Mouse (Mus musculus) embryonic facial prominence, embryonic 15.5 days (tissue): ENCODE measurements around the gene Cabin1. TPM values are rescaled to one million over a fixed set of nuclear protein-coding genes. Genes with fewer than 3 reads are reported as not detected.
A peak's percentile ranks its signal among the peaks of the same experiment; 100 is the strongest.

Source experiments
- ATAC-seq: fragments of 200-750 bp; cut with Nextera tagmentation; 2 replicates; pipeline ENCODE4 v1.8.0; 2017; ENCODE audit warnings: low read depth, moderate TSS enrichment; ENCODE audit not compliant: insufficient number of reproducible peaks, low FRiP score, low TSS enrichment
- H3K27ac ChIP-seq: fragments of 300-500 bp; sonication (generic); replicated peaks from 2 replicates; pipeline ENCODE4 v1.5.1; 2015; ENCODE audit warnings: mild to moderate bottlenecking, inconsistent platforms
- H3K27me3 ChIP-seq: fragments of 300-500 bp; sonication (generic); 2 replicates; pipeline ENCODE4 v1.6.1; 2015; ENCODE audit warnings: inconsistent platforms
- H3K36me3 ChIP-seq: fragments of 300-500 bp; sonication (generic); 2 replicates; pipeline ENCODE4 v1.6.1; 2015; ENCODE audit warnings: mild to moderate bottlenecking, inconsistent platforms
- H3K4me1 ChIP-seq: fragments of 300-500 bp; sonication (generic); 2 replicates; pipeline ENCODE4 v1.6.1; 2015; ENCODE audit warnings: inconsistent platforms
- H3K4me2 ChIP-seq: fragments of 300-500 bp; sonication (generic); replicated peaks from 2 replicates; pipeline ENCODE4 v1.6.1; 2015; ENCODE audit warnings: mild to moderate bottlenecking, inconsistent platforms
- H3K4me3 ChIP-seq: fragments of 300-500 bp; sonication (generic); replicated peaks from 2 replicates; pipeline ENCODE4 v1.5.1; 2015; ENCODE audit warnings: mild to moderate bottlenecking, inconsistent platforms
- H3K9ac ChIP-seq: fragments of 300-500 bp; sonication (generic); 2 replicates; pipeline ENCODE4 v1.6.1; 2015; ENCODE audit warnings: inconsistent platforms
- H3K9me3 ChIP-seq: fragments of 300-500 bp; sonication (generic); replicated peaks from 2 replicates; pipeline ENCODE4 v1.6.1; 2016; ENCODE audit warnings: inconsistent platforms
- WGBS: fragments of 180-500 bp; shearing (Covaris S2); methylation state at CpG from one replicate; pipeline ENCODE4 v1.1.7; 2015; 5-methylcytosine and 5-hydroxymethylcytosine counted together
- polyA plus RNA-seq: library from polyadenylated mRNA; unstranded; fragments of >200 nt; fragmentation: Nextera tagmentation; extraction: Ambion mirVana; gene quantifications from 2 replicates; pipeline ENCODE4 v1.2.1, GENCODE M21; 2015

Cabin1 gene
- polyA plus RNA-seq, 1 experiment from 2014 or later: 30.0 TPM

DNA sequence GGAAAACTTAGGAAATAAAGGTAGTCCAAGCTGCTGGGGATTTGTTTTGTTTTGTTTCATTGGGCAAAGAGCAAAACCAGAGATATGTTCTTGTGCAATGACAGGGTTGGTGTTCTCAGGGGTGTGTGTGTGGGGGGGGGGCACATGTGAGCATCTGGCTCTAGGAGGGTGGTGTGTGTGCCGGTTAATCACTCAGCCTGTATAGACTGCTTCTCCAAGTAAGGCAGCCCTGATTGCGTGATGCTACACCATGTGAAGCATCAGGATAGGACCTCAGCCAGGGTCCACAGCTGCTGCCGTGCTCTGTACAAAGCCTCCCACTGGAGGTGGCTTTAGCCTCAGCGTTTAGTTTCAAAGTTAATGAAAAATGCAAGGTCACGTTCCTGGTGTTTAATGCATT is 131.1 kb downstream of the Cabin1 start:
- Histone ChIP-seq H3K9me3 (no peaks in the 10 kb centered on the region), H3K4me2 (no peak overlapping the region), H3K9ac (no peak overlapping the region), H3K4me1 (peaks cover 13% of the 10 kb centered on the region), H3K4me3 (no peak overlapping the region), H3K27me3 (no peaks in the 10 kb centered on the region), H3K27ac (peak overlapping the region; percentile 39; the same call in 1 of the 2 replicates), H3K36me3 (no peaks in the 10 kb centered on the region)
- ATAC-seq: peak; percentile 76
- 43% methylated on average over 5 of the region's 5 CpGs for WGBS

DNA sequence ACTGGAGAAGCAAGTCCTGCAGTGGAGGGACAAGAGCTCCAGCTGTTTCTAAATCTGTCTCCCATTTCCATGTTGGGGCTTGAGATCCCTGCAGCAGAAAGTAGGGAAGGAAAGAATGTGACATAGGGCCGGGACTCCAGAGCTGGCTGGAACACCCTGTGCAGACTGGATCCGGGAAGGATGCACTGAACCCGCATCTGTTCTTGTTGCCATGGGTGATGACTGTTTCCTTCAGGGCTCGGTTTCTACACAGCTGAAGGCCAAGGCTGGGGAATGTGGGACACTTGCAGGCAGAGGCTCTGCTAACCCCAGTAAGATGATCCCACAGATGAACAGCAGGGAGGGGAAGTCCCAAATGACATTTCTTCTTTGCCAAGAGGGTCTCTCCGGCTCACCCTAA is 131.5 kb downstream of the Cabin1 start:
- Histone ChIP-seq H3K4me2 (no peak overlapping the region), H3K27me3 (no peaks in the 10 kb centered on the region), H3K4me1 (peaks cover 13% of the 10 kb centered on the region), H3K27ac (peak overlapping the region; percentile 51; the same call in 1 of the 2 replicates), H3K4me3 (no peak overlapping the region), H3K9ac (no peak overlapping the region), H3K9me3 (no peaks in the 10 kb centered on the region), H3K36me3 (no peaks in the 10 kb centered on the region)
- ATAC-seq: peak; percentile 78
- WGBS: 13% methylated on average over 5 of the region's 5 CpGs

DNA sequence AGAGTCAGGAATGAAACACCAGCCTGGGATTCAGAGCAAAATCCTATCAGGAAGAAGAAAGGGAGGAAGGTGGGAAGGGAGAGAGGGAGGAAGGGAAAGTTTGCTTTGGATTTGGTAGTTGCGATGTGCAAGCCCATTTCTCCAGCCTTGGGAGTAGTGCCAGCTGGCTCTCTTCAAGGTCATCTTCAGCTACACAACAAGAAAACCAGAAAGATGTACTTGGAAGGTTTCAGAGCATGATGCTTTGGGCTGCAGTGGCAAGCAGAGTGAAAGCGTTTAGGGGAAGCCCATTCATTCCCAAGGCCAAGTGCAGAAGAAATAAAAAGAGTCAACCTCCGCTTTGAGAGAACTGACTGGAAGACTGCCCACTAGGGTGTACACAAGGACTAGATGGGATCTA is 136.7 kb downstream of the Cabin1 start:
- H3K36me3 ChIP-seq: no peaks in the 10 kb centered on the region
- no peak overlapping the region for H3K4me3 ChIP-seq
- H3K9me3 ChIP-seq: no peaks in the 10 kb centered on the region
- no peak for ATAC-seq
- WGBS: 62% methylated on average over 3 of the region's 3 CpGs
- peaks cover 4% of the 10 kb centered on the region; the same call in 1 of the 2 replicates for H3K4me1 ChIP-seq
- H3K27me3 ChIP-seq: no peaks in the 10 kb centered on the region
- H3K27ac ChIP-seq: no peak overlapping the region
- no peak overlapping the region for H3K4me2 ChIP-seq
- H3K9ac ChIP-seq: no peak overlapping the region

DNA sequence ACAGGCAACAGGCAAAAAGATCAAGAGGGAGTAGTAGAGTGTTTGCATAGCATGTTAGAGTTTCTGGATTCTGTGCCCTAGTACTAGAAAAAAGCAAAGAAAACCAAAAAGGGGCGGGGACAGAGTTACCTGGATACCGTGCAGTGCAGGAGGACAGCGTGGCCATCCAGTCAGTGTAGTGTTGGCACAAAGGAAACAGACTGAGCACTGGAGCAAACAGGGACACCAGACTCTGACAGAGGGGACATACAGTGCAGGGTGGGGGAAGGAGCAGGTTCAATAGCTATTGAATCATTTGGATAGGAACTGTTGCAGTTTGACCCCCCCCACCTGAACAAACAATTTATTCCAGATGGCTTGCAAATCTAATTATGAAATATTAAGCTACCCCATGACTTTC is 137.2 kb downstream of the Cabin1 start:
- WGBS: 40% methylated on average over 3 of the region's 3 CpGs
- no peaks in the 10 kb centered on the region for H3K9me3 ChIP-seq
- no peak overlapping the region for H3K9ac ChIP-seq
- H3K4me1 ChIP-seq: no peaks in the 10 kb centered on the region
- no peak overlapping the region for H3K27ac ChIP-seq
- H3K27me3 ChIP-seq: no peaks in the 10 kb centered on the region
- H3K4me3 ChIP-seq: no peak overlapping the region
- no peak for ATAC-seq
- no peaks in the 10 kb centered on the region for H3K36me3 ChIP-seq
- H3K4me2 ChIP-seq: no peak overlapping the region

DNA sequence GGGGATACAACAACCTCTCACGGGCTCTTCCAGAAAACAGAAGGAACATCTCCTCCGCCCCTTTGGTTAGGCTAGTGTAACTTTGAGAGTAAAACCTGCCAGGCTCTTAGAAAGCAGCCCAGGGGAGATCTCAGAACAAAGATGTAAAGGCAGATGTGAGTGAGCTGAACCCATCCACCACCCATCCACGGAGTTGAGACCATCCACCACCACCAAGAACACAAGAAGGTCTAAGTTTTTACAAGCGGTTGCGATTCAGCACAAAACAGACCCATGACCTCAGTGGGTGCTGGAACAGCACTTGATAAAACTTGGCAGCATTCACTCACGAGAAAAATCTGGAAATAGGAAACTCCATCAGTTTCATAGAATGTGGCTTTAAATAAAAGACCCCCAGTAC is 138.2 kb downstream of the Cabin1 start:
- Histone ChIP-seq H3K36me3 (no peaks in the 10 kb centered on the region), H3K27ac (no peak overlapping the region), H3K9ac (no peak overlapping the region), H3K4me2 (no peak overlapping the region), H3K4me3 (no peak overlapping the region), H3K9me3 (no peaks in the 10 kb centered on the region), H3K27me3 (no peaks in the 10 kb centered on the region), H3K4me1 (no peaks in the 10 kb centered on the region)
- no peak for ATAC-seq
- WGBS: 50% methylated on average over 6 of the region's 6 CpGs

DNA sequence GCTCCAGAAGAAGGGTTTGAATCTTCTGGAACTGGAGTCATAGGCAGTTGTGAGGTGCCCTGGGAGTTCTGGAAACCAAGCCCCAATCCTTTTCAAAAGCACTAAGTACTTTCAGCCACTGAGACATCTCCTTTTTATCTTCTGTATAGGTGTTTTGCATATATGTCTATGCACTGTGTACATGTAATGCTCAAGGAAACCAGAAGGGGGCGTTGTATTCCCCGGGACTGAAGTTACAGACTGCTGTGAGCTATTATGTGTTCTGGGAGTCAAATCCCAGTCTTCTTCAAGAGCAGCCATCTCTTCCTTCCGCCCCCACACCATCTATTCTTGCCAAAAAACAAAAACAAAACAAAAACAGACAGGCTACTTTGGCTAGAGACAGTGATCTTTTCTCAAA is 143.3 kb downstream of the Cabin1 start:
- Histone ChIP-seq H3K36me3 (no peaks in the 10 kb centered on the region), H3K4me1 (no peaks in the 10 kb centered on the region), H3K4me2 (no peak overlapping the region), H3K27me3 (no peaks in the 10 kb centered on the region), H3K9ac (no peak overlapping the region), H3K4me3 (no peak overlapping the region), H3K9me3 (no peaks in the 10 kb centered on the region), H3K27ac (no peak overlapping the region)
- 43% methylated on average over 3 of the region's 3 CpGs for WGBS
- no peak for ATAC-seq

DNA sequence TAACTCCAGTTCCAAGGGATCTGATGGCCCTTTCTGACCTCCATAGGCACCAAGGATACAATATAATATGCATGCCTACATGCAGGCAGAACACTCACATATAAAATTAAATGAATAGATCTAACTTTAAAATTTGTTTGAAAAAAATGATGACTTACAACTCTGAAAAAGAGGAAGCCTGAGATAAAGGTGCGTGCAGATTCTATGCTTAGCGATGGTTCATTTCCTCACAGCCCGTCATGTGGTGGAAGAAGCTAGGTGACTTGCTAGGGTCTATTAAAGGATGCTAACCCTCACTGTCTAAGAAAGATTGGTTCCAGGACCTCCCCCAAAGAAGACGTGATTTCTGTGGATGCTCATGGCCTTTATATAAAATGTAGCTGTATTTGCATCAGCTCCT is 148.1 kb downstream of the Cabin1 start:
- H3K9me3 ChIP-seq: no peaks in the 10 kb centered on the region
- H3K27ac ChIP-seq: no peak overlapping the region
- WGBS: 91% methylated on average over 4 of the region's 4 CpGs
- H3K27me3 ChIP-seq: no peaks in the 10 kb centered on the region
- no peak for ATAC-seq
- no peaks in the 10 kb centered on the region for H3K4me1 ChIP-seq
- H3K4me3 ChIP-seq: no peak overlapping the region
- no peak overlapping the region for H3K4me2 ChIP-seq
- no peaks in the 10 kb centered on the region for H3K36me3 ChIP-seq
- no peak overlapping the region for H3K9ac ChIP-seq

DNA sequence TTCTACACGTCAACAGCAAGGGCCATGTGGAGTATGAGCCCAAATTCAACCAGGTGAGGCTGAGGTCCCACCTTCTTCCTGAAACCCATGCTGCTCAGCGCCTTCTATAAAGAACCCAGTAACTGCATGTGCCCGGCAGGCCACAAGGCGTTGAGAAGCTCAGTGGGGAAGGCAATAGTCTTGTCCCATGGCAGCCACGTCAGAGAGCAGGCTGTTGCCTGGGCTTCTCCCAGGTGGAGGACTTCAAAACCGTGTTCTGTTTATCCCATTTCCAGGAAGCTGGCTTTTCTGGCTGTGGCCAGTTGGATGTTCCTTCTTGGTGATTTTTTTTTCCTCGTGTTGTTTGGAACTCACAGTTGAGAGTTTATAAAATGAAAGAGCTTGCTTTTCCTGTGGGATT is 153.7 kb downstream of the Cabin1 start:
- WGBS: 64% methylated on average over 7 of the region's 7 CpGs
- Histone ChIP-seq H3K4me2 (no peak overlapping the region), H3K9ac (no peak overlapping the region), H3K4me3 (no peak overlapping the region), H3K4me1 (no peaks in the 10 kb centered on the region), H3K36me3 (no peaks in the 10 kb centered on the region), H3K27ac (no peak overlapping the region), H3K9me3 (no peaks in the 10 kb centered on the region), H3K27me3 (no peaks in the 10 kb centered on the region)
- ATAC-seq: no peak

DNA sequence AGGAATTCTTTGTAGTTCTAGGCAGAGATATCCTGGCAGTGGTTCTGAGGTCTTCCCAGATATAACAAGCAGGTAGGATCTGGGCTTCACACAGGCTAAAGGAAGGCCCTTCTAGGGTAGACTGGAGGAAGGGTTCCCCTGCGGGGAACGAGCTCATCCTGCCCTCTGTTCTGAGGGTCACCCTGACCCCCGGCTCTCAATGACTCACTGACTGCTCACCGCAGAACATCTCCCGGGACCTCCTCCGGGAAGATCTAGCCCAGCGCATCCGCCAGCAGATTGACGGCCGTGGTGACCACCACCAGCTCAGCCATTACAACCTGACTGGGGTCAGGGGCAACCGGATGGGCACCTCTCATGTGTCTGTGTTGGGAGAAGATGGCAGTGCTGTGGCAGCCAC is 155.2 kb downstream of the Cabin1 start:
- no peak overlapping the region for H3K4me3 ChIP-seq
- H3K4me1 ChIP-seq: no peaks in the 10 kb centered on the region
- WGBS: 92% methylated on average over 11 of the region's 11 CpGs

DNA sequence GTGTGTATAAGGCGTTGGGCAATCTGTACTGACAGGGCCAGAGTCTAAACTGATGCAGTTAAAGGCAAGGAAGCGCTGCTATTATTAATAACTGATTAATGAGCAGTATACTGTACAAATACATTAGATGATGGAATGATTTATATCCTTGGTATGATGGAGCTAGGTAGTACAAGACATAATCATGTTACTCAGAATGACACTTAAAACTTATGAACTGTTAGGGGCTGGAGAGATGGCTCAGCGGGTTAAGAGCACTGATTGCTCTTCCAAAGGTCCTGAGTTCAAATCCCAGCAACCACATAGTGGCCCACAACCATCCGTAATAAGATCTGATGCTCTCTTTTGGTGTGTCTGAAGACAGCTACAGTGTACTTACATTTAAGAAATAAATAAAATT is 156.9 kb downstream of the Cabin1 start:
- Histone ChIP-seq H3K4me2 (no peak overlapping the region), H3K4me1 (no peaks in the 10 kb centered on the region), H3K27me3 (no peaks in the 10 kb centered on the region), H3K4me3 (no peak overlapping the region), H3K9me3 (no peaks in the 10 kb centered on the region), H3K36me3 (no peaks in the 10 kb centered on the region), H3K9ac (no peak overlapping the region), H3K27ac (no peak overlapping the region)
- ATAC-seq: no peak
- WGBS: 84% methylated on average over 4 of the region's 4 CpGs

More for the DNA sequence above, 155.2 kb downstream of the Cabin1 start:
- Histone ChIP-seq H3K9ac (no peak overlapping the region), H3K4me2 (no peak overlapping the region), H3K27me3 (no peaks in the 10 kb centered on the region), H3K27ac (no peak overlapping the region), H3K9me3 (no peaks in the 10 kb centered on the region), H3K36me3 (no peaks in the 10 kb centered on the region)
- no peak for ATAC-seq

DNA sequence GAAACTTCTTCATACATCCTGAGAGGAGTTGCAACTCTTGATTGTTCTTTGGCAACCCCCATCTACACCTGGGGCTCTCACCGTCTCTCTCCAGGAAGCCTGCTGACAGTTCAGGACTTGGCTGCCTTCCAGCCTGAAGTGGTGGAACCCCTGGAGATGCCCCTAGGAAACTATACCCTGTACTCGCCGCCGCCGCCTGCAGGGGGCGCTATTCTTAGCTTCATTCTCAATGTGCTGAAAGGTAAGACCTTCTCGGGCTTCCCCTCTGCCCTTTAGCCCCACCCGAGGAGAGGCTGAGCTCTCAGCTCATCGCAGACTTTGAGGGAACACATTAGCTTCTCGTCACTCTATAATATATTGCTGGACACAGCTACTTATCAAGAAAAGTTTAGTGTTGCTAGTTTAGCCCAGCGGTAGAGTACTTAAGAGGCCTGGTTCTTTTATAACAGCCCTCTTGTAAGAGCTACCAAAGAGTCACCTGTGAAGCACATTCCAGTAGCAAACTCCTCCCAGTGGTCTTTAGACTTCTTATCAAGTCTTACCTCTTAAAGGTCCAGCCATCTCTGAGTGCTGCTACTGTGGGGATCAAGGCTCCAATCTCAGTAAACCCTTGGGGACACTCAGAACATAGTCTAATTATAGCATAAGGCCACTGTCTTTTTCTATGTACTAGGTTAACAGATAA is 158.8 kb downstream of the Cabin1 start:
- H3K4me1 ChIP-seq: no peaks in the 10 kb centered on the region
- ATAC-seq: no peak; the same call in 1 of the 2 replicates

DNA sequence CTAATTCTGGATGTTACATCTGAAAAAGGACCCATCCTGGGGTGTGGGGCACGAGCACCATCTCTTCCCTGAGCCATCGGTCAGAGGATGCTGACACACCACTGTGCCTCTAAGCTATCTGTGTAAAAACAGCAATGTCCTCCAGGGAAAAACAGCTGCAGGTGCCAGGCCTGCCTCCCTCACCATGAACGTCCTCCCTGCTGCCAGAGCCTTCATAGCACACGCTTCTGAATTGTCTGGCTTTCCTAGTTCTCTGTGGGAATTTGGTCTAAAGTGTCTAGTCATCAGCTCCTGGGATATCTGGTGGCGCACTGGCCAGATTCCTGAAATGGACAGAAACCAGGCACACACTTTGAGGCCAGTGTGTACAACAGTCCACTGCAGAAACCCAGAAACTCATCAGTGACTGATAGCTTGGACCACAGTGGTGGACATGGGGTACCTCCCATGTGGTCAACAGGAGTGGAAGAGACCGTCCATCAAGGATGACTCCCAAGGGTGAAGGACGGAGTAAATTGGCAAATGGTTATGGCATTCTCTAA is 163.9 kb downstream of the Cabin1 start:
- WGBS: 80% methylated on average over 7 of the region's 7 CpGs
- no peak overlapping the region for H3K4me2 ChIP-seq
- no peak overlapping the region for H3K9ac ChIP-seq
- H3K9me3 ChIP-seq: no peaks in the 10 kb centered on the region
- H3K27ac ChIP-seq: no peak overlapping the region
- H3K4me1 ChIP-seq: no peaks in the 10 kb centered on the region
- H3K36me3 ChIP-seq: no peaks in the 10 kb centered on the region
- no peak overlapping the region for H3K4me3 ChIP-seq
- no peaks in the 10 kb centered on the region for H3K27me3 ChIP-seq
- ATAC-seq: no peak

More for the DNA sequence above, 158.8 kb downstream of the Cabin1 start:
- Histone ChIP-seq H3K9me3 (no peaks in the 10 kb centered on the region), H3K4me3 (no peak overlapping the region), H3K27me3 (no peaks in the 10 kb centered on the region), H3K36me3 (no peaks in the 10 kb centered on the region), H3K9ac (no peak overlapping the region), H3K4me2 (no peak overlapping the region), H3K27ac (no peak overlapping the region)
- WGBS: 38% methylated on average over 11 of the region's 11 CpGs
